Mouse (Mus musculus): ENCODE results near the gene Rgmb. TPM values are rescaled to one million over a fixed set of nuclear protein-coding genes. Genes with fewer than 3 reads are reported as not detected.

Gene Rgmb
- polyA plus RNA-seq, 1 experiment, result 187 TPM

GRCm38 (mm10) chr17:15829198-15830170 lies 1.4 kb downstream of the Rgmb start:
- TF ChIP-seq CTCF (IDR thresholded peaks at IDR 0.05; ENCODE audit: borderline replicate concordance, extremely low read depth, insufficient read depth, insufficient read length) (no peak), POLR2A (IDR thresholded peaks at IDR 0.05; ENCODE audit: borderline replicate concordance, extremely low read depth, insufficient read depth, insufficient read length, poor library complexity, severe bottlenecking) (no peak)
- DNase-seq (ENCODE audit: low read depth), result peak; percentile 81

- no peak for TF ChIP-seq POLR2A (IDR thresholded peaks at IDR 0.05; ENCODE audit: borderline replicate concordance, extremely low read depth, insufficient read depth, insufficient read length, poor library complexity, severe bottlenecking)
- peak; percentile 6; the same call in 1 of the 2 replicates for TF ChIP-seq CTCF (IDR thresholded peaks at IDR 0.05; ENCODE audit: borderline replicate concordance, extremely low read depth, insufficient read depth, insufficient read length)
- peak; percentile 85 for DNase-seq (ENCODE audit: low read depth)
Measured at GRCm38 (mm10) chr17:15828131-15828917, 2.5 kb downstream of the Rgmb start.

- DNase-seq (ENCODE audit: low read depth), result no peak
- TF ChIP-seq CTCF (IDR thresholded peaks at IDR 0.05; ENCODE audit: borderline replicate concordance, extremely low read depth, insufficient read depth, insufficient read length), result no peak
- no peak for TF ChIP-seq POLR2A (IDR thresholded peaks at IDR 0.05; ENCODE audit: borderline replicate concordance, extremely low read depth, insufficient read depth, insufficient read length, poor library complexity, severe bottlenecking)
Measured at GRCm38 (mm10) chr17:15826928-15827327, 3.9 kb downstream of the Rgmb start.

DNA sequence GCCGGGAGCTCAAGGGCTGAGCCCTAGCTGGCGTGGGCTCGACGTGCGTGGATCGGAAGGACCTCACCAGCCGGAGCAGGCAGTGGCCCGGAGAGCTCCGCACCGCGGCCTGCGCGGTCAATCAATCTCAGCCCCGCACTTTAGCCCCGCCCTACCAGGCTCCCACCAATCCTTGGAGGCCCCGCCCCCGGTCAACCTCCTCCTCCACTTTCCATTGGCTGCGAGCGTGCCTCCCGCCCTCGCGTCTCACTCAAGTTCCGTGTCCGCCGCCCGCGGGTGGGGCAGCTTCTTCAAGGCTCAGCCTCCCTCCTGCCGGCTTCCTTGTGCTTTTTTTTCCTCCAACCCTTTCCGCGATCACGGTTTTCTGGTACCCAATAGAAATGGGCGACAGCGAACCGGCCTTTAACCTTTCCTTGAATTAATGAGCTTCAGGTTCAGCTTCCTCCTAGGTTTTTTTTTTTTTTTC lies 4.4 kb downstream of the Rgmb start:
- peak; percentile 99 for DNase-seq (ENCODE audit: low read depth)
- TF ChIP-seq CTCF (IDR thresholded peaks at IDR 0.05; ENCODE audit: borderline replicate concordance, extremely low read depth, insufficient read depth, insufficient read length) (no peak), POLR2A (IDR thresholded peaks at IDR 0.05; ENCODE audit: borderline replicate concordance, extremely low read depth, insufficient read depth, insufficient read length, poor library complexity, severe bottlenecking) (peak; percentile 87)

DNA sequence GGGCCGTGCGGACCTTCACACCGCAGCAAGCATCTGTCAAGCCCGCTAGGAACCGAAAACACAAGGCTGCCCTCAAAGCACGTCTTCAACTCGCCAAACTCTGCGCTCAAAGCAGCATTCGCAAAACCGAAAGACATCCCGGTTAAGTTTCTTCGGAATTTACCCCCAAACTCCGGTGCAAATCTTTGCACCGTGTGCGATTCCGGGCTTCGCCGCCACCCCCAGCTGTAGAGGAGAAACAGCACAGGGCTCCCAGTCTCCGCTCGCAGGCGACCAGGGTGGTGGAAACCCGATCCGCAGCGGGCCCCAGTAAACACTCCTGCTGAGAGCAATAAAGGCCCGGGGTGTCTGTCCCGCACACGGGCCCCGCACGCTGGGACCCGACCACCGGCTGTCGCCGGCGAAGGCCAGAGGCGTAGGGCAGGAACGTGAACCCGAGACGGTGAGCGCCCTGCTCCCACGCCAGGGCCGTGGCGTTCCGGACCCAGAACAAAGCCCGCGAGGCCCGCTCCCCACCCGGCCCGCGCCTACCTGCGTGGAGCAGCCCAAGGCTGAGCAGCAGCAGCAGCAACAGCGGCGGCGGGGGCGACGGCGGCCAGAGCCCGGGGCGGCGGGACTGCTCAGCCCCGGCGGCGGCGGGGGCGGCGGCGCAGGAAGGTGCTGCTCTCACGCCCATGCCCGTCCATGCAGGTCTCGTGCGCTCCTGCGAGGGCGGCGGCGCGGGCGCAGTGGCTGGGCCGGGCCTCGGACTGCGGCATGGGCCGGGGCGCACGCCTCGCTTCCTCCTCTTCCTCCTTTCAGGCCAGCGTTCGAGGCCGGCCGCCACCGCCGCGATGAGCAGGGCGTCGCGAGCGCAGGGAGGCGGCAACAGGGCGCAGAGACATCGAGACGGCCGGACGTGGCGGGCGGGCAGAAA lies 5.1 kb downstream of the Rgmb start:
- peak; percentile 65 for DNase-seq (ENCODE audit: low read depth)
- TF ChIP-seq POLR2A (IDR thresholded peaks at IDR 0.05; ENCODE audit: borderline replicate concordance, extremely low read depth, insufficient read depth, insufficient read length, poor library complexity, severe bottlenecking) (no peak), CTCF (IDR thresholded peaks at IDR 0.05; ENCODE audit: borderline replicate concordance, extremely low read depth, insufficient read depth, insufficient read length) (no peak)

GRCm38 (mm10) chr17:15824854-15825253 lies 6.0 kb downstream of the Rgmb start:
- no peak for DNase-seq (ENCODE audit: low read depth)
- TF ChIP-seq CTCF (IDR thresholded peaks at IDR 0.05; ENCODE audit: borderline replicate concordance, extremely low read depth, insufficient read depth, insufficient read length), result no peak
- no peak for TF ChIP-seq POLR2A (IDR thresholded peaks at IDR 0.05; ENCODE audit: borderline replicate concordance, extremely low read depth, insufficient read depth, insufficient read length, poor library complexity, severe bottlenecking)

GRCm38 (mm10) chr17:15824337-15824736 lies 6.5 kb downstream of the Rgmb start:
- TF ChIP-seq POLR2A (IDR thresholded peaks at IDR 0.05; ENCODE audit: borderline replicate concordance, extremely low read depth, insufficient read depth, insufficient read length, poor library complexity, severe bottlenecking), result no peak
- TF ChIP-seq CTCF (IDR thresholded peaks at IDR 0.05; ENCODE audit: borderline replicate concordance, extremely low read depth, insufficient read depth, insufficient read length), result no peak
- DNase-seq (ENCODE audit: low read depth), result peak; percentile 84

DNA sequence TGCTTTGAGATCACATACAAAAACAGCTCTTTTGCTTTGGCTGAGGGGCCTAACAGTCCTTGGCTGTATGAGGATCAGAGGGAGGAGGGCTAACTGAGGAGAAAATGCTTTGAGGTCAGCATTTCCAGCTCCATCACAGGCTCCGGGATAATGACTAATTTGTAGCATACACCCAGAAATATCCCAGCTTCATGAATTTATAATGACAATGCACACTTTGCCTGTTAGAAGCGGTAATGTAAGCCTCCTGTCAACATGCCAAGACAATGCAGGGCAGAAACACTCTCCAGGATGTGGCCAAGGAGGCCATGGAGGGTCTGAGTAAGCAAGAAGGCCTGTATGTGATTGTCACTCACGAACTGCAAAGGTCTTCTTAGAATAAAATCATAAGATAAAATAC lies 7.0 kb downstream of the Rgmb start:
- peak; percentile 66 for DNase-seq (ENCODE audit: low read depth)
- TF ChIP-seq CTCF (IDR thresholded peaks at IDR 0.05; ENCODE audit: borderline replicate concordance, extremely low read depth, insufficient read depth, insufficient read length), result no peak
- TF ChIP-seq POLR2A (IDR thresholded peaks at IDR 0.05; ENCODE audit: borderline replicate concordance, extremely low read depth, insufficient read depth, insufficient read length, poor library complexity, severe bottlenecking), result no peak

DNA sequence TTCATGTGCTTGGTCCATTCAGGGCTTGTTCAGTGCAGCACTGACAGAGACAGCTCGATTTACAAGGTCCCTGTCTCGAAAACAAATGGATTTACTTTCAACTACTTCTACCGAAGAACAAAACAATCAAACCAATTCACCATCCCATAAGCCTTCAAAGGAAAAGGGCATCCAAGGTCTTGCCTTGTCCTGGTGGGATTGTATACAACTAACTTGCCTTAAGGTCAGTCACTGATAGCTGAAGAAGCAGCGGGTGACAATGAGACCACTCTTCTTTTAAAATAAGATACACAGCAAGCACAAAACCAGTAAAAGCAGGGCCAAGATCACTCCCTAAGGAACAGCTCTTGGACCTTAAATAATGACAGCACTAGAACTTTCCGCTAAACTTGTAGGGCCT lies 7.6 kb downstream of the Rgmb start:
- TF ChIP-seq CTCF (IDR thresholded peaks at IDR 0.05; ENCODE audit: borderline replicate concordance, extremely low read depth, insufficient read depth, insufficient read length) (no peak), POLR2A (IDR thresholded peaks at IDR 0.05; ENCODE audit: borderline replicate concordance, extremely low read depth, insufficient read depth, insufficient read length, poor library complexity, severe bottlenecking) (no peak)

DNA sequence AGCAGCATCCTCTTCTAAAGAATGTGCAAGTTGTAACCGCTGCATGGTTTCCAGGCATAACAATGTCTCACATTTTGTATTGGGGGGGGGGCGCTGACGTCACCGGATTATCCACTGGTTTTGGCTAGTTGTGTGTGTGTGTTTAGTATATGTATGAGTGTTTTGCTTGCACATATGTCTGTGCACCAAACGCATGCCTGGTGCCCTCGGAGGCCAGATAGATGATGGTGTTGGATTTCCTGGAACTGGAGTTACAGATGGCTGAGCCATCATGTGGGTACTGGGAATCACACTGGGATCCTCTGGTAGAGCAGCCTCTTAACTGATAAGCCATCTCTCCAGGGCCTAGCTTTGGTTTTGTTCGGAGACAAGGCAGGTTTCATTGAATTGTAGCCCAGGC lies 8.5 kb downstream of the Rgmb start:
- TF ChIP-seq POLR2A (IDR thresholded peaks at IDR 0.05; ENCODE audit: borderline replicate concordance, extremely low read depth, insufficient read depth, insufficient read length, poor library complexity, severe bottlenecking), result no peak
- DNase-seq (ENCODE audit: low read depth), result no peak

More for the DNA sequence above, 7.6 kb downstream of the Rgmb start:
- DNase-seq (ENCODE audit: low read depth), result no peak
